Mouse (Mus musculus) embryonic stem cell, embryonic (primary cell): ENCODE results near the gene Shcbp1l.

ENCODE experiments used
- CTCF ChIA-PET, 4 experiments: fragments of 300-600 bp in 2 of 4; fragments of 350-600 bp in 2 of 4; sonication (Branson Sonifier 250); formaldehyde crosslinking; loops; one replicate each; lab custom pipeline; 2022; ENCODE audit warnings: inconsistent platforms in 2 of 4; lab: Charles Lee
- POLR2A ChIA-PET, 4 experiments: fragments of 300-600 bp in 2 of 4; fragments of 350-600 bp in 2 of 4; sonication (Branson Sonifier 250); formaldehyde crosslinking; loops; one replicate each; lab custom pipeline; 2022; ENCODE audit warnings: antibody characterized with exemption in 4 of 4, inconsistent platforms in 1 of 4; lab: Charles Lee

Shcbp1l gene

GRCm38 (mm10) chr1:153491345-153491744 is 66.4 kb downstream of the Shcbp1l start:
- POLR2A ChIA-PET = interaction anchor here in 2 of 4 experiments (0.7 to 21.5 kb wide), 7 partner anchors 11 to 104 kb away, joined by 3 to 558 read pairs (median 6); no protein-coding TSS in a partner anchor
- CTCF ChIA-PET = no interaction called here

- ChIA-PET CTCF (no interaction called here), POLR2A (interaction anchor here in 3 of 4 experiments (0.6 to 21.5 kb wide), 9 partner anchors 9 to 67 kb away, joined by 3 to 558 read pairs (median 6); partner anchors contain the start of gene Dhx9 (in 1 of the 3))
These were observed 66.9 kb downstream of the Shcbp1l start for GRCm38 (mm10) chr1:153491822-153492221.

GRCm38 (mm10) chr1:153493338-153493737 is 68.4 kb downstream of the Shcbp1l start:
- POLR2A ChIA-PET = interaction anchor here in 3 of 4 experiments (0.6 to 15.7 kb wide), 31 partner anchors 8 to 453 kb away, joined by 3 to 181 read pairs (median 4); partner anchors contain the start of genes Npl (in 2 of the 3), Dhx9 (in 1 of the 3), Glul (in 1 of the 3) and Lamc1 (in 1 of the 3)
- CTCF ChIA-PET = interaction anchor here in 2 of 4 experiments (0.5 to 0.7 kb wide), 3 partner anchors 8 to 388 kb away, joined by 3 to 5 read pairs (median 3); no protein-coding TSS in a partner anchor

DNA sequence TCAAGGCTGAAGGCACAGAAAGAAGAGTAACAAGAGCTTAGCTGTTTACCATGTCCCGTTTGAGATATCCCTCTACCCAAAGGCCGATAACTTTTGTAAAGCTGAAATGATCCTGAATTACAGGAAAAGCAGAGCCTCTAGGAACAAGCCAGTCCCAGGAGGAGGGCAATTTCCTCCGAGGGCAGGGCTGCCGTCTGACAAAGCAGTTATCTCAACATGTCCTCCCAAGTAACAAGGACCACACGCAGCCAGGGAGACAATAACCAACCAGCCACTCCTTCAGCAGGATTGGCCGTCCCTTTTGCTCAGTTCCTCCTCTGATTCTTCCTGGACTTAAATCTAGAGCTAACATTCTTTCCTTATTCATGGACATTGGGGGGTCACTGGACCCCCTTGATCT is 69.0 kb downstream of the Shcbp1l start:
- CTCF ChIA-PET = interaction anchor here in 2 of 4 experiments (0.5 to 0.7 kb wide), 4 partner anchors 9 to 389 kb away, joined by 3 to 11 read pairs (median 4); no protein-coding TSS in a partner anchor
- POLR2A ChIA-PET = interaction anchor here (0.6 to 15.7 kb wide), 43 partner anchors 8 to 954 kb away, joined by 3 to 181 read pairs (median 4); partner anchors contain the start of genes Npl (in 2 of the 4), Dhx9 (in 1 of the 4), Glul (in 1 of the 4) and Lamc1 (in 1 of the 4)

GRCm38 (mm10) chr1:153496030-153496429 is 71.1 kb downstream of the Shcbp1l start:
- POLR2A ChIA-PET = interaction anchor here in 2 of 4 experiments (0.6 to 15.7 kb wide), 13 partner anchors 7 to 585 kb away, joined by 3 to 181 read pairs (median 3); partner anchors contain the start of genes Dhx9 (in 2 of the 2) and Rnasel (in 2 of the 2)
- CTCF ChIA-PET = interaction anchor here in 2 of 4 experiments (0.5 to 0.9 kb wide), 2 partner anchors 14 to 107 kb away, joined by 3 to 4 read pairs; no protein-coding TSS in a partner anchor

DNA sequence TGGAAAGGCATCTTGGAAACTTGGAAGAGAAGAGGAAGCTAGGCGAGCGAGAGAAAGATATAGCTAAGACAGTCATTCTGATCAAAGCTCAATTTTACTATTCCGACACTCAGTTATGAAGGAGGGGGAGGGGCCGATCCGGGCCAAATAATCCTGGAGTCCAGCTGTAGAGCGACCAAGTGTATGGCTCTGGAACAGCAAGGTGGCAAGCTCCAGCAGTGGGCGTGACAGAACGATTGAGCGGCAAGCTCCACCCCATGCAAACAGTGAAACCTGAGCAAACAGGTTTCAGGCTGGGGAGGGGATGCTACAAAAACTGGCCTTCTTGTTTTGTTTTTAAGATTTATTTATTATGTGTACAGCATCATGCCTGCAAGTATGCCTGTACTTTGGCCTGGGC is 75.1 kb downstream of the Shcbp1l start:
- ChIA-PET POLR2A (interaction anchor here in 3 of 4 experiments (0.6 to 11.0 kb wide), 20 partner anchors 8 to 400 kb away, joined by 3 to 181 read pairs (median 4); partner anchors contain the start of genes Dhx9 (in 3 of the 3), Npl (in 2 of the 3), Glul (in 1 of the 3) and Teddm2 (in 1 of the 3)), CTCF (interaction anchor here in 3 of 4 experiments (0.6 to 1.3 kb wide), 4 partner anchors 16 to 249 kb away, joined by 3 to 5 read pairs (median 4); partner anchors contain the start of gene Rnasel (in 1 of the 3))

GRCm38 (mm10) chr1:153501644-153502321 is 76.8 kb downstream of the Shcbp1l start:
- CTCF ChIA-PET = interaction anchor here in 1 of 4 experiments (0.9 to 1.2 kb wide), 2 partner anchors 21 to 247 kb away, joined by 4 to 5 read pairs; partner anchors contain the start of gene Rnasel
- POLR2A ChIA-PET = interaction anchor here in 3 of 4 experiments (0.7 to 11.0 kb wide), 12 partner anchors 8 to 248 kb away, joined by 3 to 181 read pairs (median 3); partner anchors contain the start of gene Dhx9 (in 2 of the 3)
